Mouse (Mus musculus) right cerebral cortex, postnatal 10 days (tissue): ENCODE results near the gene Bcor.

Experiments used
- DNase-seq, 2 experiments: peaks; one replicate each; pipeline ENCODE4 v3.0.0; 2021; ENCODE audit warnings: low spot score in 2 of 2

The Bcor gene

DNA sequence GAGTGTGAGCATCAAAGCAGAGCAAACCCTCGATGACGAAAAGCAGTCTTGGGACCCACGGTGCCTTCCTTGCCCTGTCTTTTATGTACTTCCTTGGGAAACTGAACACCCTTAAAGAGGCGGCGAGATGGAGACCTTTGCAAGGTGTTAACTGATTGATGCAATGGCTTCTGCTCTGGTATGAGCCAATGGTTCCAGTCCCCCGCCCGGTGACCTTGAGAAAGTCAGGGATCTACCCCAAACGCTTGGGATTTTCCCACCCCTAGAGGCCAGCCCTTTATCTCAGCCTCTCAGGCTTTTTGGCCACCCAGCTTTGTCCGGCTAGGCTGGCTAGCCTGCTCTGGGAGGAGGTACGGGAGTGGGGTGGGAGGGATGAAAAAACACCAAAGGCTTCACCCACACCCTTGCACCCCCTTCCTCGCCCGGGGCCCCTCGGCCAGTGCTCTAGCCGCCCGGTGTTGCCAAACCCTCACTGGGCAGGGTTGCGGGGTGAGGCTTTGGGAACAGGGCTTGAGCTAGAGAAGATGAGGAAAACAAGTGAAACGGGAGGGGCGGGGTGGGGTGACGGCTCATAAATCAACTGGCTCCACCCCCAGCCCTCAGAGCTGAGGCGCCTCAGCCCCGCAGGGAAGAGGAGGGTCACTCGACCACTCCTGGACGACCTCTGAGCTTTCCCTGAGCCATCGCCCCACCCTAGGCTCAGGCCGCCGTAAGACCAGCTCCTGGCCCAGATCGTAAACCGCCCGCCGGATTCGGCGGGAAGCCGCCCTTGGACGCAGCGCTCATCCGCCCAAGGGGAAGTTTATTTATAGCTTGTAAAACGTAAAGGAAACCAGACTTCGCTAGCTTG is 154.7 kb downstream of the Bcor start:
- no peak for DNase-seq

DNA sequence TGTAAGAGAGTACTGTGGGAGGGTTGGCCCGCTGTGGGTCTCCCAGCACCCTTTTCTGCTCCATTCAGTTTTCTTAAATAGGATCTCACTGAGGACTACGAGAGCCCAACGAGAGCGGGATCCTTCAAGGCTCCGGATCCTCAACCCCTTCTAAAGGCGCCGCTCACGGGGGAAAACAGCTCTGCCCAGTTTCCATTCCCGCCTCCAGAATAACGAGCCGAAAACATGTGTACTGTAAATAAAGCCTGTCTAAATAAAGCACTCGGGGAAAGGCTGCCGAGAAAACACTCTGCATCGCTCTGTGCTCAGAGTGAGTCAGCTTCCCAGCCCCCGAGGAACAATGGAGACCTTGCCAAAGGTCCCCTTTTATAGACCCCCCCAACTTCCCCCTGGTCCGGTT is 155.7 kb downstream of the Bcor start:
- peak in 1 of 2 experiments; percentile 26 for DNase-seq

DNA sequence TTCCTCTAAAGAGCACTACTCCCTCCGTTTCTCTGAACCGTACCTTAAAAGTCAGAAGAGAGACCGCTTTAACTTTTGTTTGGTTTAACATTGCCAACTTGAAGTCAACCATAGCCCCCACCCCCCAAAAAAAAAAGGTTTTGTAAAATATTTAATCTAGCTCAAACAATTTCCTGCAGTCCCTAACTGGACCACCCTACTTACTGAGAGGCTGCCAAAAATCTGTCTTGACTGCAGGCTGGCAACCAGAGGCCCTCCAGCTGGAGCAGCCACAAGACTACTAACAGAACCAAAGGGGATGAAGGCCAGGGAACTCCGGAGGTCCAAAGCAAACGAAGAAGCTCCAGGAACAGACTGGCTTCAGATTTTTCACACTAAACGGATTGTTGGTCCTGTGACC is 156.2 kb downstream of the Bcor start:
- peak in 1 of 2 experiments; percentile 29 for DNase-seq

DNA sequence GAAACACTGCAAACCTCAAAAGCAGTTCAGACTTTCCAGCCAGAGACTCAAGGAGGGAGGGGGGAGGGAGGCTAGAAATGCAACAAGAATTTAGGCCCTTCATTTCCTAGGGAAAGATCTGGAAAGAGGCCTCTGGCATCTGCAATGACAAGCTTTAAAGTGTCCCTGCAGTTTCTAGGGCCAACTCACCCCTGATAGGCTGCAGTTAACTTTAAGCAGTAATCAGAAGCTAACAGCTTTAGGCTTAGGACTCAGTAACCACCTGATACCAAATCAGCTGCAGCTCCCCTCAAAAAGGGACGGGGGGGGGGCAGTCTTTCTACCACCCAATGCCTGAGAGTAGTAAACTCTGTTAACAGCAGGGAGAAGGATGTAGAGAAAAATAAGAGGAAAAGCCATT is 156.6 kb downstream of the Bcor start:
- no peak for DNase-seq

DNA sequence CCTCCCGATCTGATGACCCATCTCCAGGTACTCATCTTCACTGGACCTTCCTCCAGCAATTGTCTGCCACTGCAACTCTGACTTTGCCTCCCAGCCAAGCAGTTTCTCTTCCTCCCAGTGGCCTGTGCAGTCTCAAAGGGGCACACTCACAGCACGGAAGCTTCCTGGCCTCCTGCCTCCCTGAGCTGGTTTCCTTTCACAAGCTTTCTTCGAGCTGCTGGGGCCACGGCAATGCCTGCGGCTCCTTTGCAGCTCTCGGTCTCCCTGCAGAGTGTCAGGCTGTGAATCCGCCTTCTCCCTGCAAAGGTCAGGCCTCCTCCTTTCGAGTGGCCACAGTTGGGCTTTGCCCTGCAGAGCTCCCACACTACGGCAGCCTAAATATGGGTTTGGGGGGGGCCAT is 157.0 kb downstream of the Bcor start:
- DNase-seq, result peak in 1 of 2 experiments; percentile 36

DNA sequence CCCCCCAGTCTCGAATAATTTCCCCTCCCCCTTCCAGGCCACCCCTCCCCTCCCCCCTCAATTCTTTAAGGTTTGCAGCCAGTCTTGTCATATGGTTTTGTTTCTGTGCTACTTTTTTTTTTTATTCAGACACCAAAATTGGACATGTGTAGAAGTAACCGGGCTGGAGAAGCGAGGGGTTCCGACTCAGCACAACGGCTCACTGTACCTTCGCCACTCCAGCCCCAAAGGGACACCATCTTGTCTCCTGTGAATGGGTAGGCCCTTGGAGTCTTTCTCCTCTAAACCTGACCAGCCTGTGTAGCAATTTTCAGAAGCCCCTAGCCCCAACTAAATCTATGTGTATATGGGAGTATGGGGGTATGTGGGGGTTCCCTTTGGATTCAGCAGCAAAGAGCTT is 157.6 kb downstream of the Bcor start:
- DNase-seq, result no peak

DNA sequence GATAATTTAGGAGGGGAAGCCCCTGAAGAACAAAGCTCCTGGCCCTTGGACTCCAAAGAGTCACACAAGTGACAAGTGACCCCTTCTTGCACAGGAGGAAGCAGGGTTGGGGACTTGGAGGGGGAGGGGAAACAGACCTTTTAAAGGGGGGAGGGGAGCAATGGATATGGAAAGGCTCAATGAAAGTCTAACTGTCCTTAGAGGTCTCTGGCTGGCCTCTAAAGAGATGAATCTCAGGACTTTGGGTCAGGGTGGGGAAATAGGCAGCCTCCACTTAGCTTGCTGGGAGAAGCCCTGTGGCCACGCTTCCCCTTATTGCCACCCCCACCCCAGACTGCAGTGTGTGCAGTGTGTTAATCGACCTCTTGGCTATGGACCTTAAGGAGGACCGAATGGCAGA is 158.2 kb downstream of the Bcor start:
- DNase-seq, result no peak

DNA sequence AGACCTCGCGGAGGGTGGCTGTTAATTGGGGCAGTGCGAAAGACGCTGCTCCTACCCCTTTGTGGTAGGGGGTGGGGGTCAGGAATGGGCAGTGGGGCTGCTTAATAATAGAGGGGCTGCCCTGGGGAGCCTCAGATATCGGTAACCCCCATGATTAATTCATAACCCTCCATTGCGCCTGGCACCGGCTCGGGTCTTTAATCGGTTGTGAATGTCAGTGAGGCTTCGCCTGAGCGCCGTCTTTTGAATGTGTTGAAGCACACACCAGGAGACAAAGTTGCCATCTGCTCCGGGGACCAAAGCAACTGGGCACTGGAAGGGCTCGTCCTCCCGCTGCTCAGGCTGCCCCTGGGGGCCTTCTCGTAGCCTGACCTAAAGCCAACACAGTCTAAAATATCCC is 158.8 kb downstream of the Bcor start:
- no peak for DNase-seq

DNA sequence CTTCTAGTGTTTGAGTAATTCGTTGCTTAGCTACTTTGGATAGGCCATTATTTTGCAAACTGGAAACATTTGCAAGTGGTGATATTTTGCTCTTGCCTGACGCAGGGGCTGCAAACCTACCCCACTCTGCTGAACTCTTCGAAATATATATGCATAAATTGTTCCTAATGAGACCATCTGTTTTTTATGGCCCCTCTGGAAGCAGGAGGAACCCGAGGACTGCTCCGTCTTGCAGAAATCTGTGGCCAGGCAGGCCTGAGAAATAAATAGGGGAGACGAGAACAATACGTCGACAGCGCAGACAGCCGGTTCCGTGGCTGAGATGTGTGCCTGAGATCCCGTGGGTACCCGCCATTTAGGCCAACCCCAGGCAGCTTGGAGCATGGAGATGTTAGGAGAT is 159.5 kb downstream of the Bcor start:
- no peak for DNase-seq

DNA sequence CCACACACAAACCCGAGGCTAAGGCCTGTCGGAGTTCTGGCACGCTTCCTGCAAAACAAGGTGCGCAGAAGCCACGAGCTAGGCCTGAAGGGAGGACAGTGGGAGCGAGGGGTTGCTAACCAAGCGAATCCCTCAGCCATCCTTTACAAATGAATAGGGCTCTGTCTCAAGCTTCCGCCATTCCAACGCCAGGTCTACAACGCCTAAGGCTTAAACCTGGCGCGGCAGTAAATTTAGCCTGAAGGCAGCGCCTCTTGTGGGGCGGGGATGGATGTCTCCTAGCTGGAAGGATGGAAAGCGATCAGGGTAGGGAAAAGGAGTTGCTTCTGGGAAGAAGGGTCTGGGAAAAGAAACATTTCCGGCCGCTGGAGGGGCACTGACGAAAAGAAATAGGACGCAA is 160.2 kb downstream of the Bcor start:
- no peak for DNase-seq

DNA sequence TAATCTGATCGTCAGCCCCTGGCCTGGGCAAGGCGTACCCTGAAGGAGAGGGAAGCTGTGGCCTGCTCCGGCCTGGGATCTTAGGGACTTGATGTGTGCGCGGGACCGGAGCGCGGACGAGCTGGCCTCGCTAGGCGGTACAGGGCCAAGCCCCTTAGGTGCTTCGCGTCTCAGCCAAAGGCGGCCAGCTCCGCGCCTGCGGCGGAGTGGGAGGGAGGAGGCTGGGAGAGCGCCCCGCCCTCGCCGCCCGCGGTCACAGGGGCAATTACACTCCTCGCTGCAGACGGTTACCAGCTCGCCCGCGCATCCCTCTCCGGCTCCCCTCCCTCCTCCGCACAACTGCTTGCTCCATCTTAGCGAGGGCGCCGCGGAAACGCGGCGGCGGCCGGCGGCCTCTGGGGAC is 161.2 kb downstream of the Bcor start:
- DNase-seq, result peak; percentile 54 to 61

DNA sequence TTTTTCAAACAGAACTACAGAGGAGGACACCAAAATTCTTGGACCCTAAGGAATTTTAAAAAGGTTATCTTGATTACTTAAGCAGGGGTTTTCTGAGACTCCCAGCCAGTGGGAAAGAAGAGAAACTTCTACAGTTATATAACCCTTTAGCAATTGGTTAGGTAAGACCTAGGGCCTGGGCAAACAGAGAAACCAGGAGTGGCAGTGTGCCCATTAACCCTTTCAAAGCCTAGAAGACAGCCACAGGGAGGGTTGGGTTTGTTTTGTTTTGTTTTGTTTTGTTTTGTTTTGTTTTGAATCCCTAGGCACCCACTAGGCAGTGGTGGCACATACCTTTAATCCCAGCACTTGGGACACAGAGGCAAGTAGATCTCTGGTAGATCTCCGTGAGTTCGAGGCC is 163.3 kb downstream of the Bcor start:
- no peak for DNase-seq

DNA sequence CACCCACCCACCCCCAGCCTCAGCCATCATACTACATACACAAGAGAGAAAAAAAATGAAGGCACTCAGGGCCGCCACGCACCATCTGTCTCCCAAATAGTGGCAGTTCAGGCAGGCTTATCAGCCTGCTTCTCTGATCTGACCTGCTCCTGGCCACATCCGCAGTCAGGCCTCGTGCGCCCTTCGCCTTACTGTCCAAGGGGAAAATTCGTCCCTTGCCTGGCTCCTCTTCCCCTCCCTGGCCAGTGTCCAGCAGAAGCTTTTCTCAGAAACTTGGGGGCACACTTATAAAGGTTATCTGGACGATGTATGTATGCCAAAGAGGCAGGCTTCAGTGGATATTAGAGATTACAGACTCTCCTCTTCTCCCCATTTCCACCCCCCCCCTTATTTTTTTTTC is 163.7 kb downstream of the Bcor start:
- DNase-seq, result no peak

DNA sequence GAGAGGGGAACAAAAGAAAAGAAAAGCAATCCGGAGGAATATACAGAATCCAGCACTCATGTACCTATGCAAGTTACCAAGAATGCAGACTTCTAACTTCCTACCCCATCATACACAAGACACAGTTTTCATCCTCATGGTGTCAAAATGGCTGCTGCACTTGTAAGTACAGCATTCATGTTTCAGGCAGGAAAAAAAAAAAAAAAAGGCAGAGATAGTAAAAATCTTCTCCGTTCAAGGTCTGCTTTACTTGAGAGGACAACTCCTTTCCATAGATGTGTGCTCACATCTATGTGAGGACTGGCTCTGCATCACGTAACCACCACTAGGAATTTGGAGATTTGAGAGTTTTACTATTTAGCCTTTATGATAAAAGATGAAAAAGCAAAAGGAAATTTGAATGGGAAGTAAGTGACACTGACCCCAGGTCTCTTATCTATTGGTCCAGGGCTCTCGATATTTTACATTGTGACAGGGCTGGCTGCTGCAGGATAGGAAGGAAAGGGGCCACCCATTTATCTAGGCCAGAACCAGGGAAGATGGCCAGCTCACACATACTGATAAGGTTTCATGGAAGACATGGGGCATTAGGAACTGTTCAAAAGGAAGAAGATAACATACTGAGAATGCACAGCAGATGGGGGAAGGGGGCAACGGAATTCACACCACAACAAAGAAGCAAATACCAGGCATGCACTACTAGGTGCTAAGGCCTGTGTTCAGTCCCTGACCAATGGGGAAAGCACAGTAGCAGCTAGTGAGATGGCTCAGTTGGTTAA is 166.3 kb downstream of the Bcor start:
- DNase-seq, result no peak

DNA sequence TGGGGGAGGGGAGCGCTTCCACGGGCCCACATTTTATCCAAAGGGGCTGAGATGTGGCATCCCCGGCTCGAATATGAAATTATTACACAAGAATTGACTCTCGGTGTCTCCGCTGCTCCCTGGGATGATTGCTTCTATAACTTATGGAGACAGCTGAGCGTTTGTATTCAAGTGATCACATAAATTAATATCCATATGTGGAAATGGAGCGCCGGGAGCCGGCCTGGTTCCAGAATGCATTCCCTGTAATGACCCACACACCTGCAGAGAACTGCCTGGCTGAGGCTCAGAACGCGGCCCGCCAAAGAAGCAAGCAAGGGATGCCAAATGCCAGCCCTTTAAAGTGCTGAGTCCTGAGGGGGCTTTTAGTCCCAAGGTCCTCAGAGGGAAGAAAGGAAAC is 170.7 kb downstream of the Bcor start:
- DNase-seq, result no peak

DNA sequence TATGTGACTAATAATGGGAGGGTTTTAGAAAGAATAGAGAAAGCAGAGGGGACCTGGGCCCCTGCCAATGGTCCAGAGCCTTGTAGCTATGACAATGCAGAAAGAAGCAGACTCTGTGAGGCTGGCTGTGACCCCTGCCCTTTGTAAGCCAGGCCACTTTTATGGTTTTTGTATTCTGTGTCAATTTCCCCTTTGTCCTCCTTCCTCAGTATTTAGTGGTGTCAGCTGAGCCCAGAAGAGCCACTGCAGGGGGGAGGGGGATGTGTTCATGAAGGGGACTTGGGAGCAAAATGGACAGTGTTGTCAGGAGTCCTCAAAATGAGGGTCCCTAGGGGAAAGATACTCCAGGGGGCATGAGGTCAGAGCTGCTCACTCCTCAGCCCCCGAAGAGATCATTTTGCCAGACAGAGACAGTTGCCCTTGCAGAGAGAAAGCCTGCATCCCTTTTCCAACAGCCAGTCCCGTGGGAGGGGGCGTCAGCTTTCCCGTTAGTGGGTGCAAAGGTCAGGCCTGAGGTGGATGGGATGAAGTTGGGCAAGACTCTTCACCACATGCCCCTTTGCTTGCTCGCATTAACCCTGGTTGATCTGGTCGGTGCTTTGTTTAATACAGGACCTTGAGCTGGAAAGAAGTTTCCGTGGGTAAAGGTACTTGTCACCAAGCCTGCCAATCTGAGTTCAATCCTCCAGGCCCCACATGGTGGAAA is 171.8 kb downstream of the Bcor start:
- no peak for DNase-seq

DNA sequence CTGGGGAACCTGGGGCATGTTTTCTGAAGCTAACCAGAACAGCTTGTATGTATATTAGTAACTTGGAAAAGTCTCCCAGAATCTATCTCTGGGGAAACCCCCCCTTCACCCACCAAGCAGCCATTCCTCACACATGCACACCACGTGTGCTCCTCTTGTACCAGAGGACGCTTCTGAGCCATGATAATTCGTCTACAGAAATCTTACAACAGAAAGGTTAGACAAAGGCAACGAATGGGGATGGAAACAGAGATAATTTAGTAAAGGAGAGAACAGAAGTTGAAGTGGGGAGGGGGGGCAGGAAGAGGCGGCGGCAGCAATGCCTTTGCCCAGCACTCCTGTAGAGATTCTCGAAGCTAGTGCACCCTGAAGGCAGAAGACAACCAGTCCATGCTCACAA is 172.6 kb downstream of the Bcor start:
- DNase-seq, result no peak
